Mouse (Mus musculus) spleen, adult 2 months (tissue): ENCODE data around the gene Fbxo41.

ENCODE experiments used
- CTCF ChIP-seq: fragments of 200-500 bp; IDR thresholded peaks from 2 replicates; pipeline ENCODE4 v1.5.1; 2011; ENCODE audit warnings: mild to moderate bottlenecking, inconsistent platforms; ENCODE audit not compliant: insufficient read depth, insufficient read length, insufficient replicate concordance; ENCODE audit errors: extremely low read depth
- POLR2A ChIP-seq: fragments of 200-500 bp; IDR thresholded peaks from 2 replicates; pipeline ENCODE4 v1.6.1; 2011; ENCODE audit warnings: low read depth, low read length, inconsistent platforms

DNA sequence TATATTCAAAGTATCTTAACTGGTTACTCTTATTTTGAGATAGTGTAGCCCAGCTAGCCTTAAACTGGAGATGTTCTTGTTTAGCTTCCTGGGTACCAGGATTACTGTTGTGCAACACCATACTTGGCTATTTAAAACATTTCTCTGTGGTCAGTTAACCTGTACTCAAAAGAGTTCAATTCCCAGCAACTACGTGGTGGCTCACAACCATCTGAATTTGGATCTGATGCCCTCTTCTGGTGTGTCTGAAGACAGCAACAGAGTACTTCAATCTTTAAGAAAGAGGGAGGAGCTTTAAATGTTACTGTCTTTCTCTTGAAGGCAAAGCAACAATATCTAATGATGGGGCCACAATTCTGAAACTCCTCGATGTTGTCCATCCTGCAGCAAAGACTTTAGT lies 43.2 kb downstream of the Fbxo41 start:
- no peak for TF ChIP-seq CTCF
- no peak for TF ChIP-seq POLR2A
